Mouse (Mus musculus): ENCODE measurements around the gene Tbc1d10c.

- TF ChIP-seq EP300 (optimal IDR thresholded peaks at IDR 0.05) (no peak), CTCF (IDR thresholded peaks at IDR 0.05; ENCODE audit: low read depth) (no peak)
These were observed 24.2 kb downstream of the Tbc1d10c start for GRCm38 (mm10) chr19:4166678-4167476.
